Mouse (Mus musculus): ENCODE measurements around the gene Mag. TPM values are rescaled to one million over a fixed set of nuclear protein-coding genes. Genes with fewer than 3 reads are reported as not detected.

The Mag gene
- polyA plus RNA-seq (2017; shearing (Covaris generic)), result not detected

DNA sequence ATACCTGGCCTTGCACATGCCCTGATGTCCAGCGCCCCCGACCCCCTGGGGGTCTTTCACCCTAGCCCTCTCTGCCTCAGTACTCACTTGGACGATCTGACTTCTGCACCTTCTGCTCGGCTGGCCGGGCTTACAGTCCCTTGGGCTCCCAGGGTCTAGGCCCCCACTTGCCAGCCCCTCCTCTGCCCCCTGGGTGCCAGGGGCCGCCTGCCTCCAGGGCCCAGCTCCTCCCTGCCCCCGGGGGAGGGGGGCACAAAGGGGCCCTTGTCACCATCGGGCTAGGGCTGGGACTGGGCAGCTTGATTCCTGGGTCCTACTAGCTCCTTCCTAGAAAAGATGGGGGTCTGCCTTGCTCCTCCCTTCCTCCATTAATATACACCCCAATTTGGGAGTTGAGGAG lies at the start of gene Mag:
Mag (minus strand) TSS at position 142 of the 400 bp plus-strand sequence.

DNA sequence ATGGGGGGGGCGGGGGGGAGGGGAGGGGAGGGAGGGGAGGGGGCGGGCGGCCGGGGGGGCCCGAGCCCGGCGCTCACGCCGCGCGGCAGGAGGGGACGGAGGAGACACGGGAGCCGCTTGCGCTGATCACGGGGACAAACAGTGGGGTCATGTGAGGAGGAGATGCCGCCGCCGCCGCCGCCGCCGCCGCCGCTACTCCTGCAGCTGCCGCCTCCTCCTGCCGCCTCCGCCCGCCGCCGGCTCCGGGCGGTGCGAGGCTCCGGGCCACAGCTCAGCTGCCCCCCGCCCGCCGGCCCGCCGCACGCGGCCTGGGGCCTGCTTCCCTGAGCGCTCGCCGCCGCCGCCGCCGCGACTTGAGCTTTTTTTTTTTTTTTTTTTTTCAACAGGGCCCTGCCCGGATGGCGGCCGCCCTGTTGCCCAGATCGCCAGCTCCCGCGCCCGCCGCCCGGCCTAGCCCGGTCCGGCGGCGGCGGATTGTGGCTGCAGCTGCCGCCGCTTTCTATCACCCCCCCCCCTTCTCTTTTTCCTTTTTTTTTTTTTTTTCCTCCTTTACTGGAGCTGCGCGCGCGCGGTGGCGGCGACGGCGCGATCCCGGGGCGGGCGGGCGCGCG lies 42.2 kb upstream of the Mag start, which contains the start of gene Usf2:
Usf2 (minus strand) TSS at position 48 of the 611 bp plus-strand sequence.

DNA sequence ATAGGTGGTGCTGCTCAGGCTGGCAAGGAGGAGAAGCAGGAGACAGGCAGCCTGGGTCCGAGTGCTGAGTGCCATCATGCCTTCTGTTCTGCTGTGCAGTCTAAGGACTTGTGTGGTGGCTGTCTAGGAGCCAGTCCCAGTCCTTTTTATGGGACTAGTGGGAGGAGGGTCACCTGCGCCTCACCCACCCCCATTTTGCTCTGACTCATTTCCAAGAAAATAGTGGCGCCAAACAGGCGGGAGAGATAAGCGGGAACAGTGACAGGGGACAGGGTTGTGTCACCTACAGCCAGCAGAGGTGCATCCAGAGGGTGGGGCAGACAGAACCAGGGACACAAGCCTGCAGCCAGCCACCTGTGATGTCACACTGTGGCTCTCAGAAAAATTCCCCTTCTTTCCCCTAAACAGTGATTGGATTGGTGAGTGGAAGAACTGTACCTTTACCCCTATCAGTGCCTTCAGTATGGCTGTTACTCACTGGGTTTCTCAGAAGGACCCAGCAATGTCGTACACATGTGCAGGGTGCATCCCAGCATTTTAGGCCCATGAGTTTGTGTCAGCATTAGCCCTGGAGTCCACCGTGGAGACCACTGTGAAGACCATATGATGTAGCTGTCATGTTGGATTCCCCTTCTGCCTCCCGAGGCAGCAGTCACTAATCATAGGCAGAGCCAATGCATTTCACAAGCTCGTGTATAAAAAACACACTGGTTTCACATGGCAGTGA lies 29.4 kb upstream of the Mag start, which contains the start of gene Hamp:
Hamp (minus strand) TSS at position 124 of the 727 bp plus-strand sequence.

DNA sequence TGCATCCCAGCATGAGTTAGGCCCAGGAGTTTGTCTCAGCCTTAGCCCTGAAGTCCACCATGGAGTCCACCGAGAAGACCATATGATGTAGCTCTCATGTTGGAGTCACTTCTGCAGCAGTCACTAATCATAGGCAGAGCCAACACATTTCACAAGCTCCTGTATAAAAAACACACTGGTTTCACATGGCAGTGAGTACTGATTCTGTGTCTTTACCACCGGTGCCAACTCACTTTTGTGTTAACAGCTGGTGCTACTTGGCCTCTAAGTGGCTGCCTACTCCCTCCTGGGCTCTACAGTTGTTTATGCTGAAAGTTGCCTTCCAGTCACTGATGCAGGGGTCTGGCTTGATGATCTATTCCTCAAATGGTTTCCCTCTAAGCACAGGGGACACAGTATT lies 9.9 kb upstream of the Mag start, which contains the start of gene Hamp2:
Hamp2 (minus strand) TSS at position 101 of the 400 bp plus-strand sequence.

DNA sequence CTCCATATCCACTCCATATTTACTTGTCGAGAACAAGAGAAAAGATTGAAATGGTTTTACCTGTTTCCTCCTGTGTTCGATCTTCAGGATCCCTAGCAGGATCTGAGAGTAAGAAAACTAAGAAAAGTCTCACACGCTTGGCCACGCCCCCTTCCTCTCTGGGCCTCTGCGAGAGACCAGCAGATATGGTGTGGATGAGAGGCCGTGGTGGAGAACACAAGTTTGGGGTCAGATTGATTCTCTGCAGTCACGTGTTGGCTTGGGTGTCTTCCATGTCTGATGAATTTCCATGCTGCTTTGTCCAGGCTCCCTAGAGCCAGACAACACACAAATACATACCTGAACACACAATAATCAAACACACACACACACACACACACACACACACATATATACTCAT lies 34.5 kb downstream of the Mag start, which contains the start of gene Cd22:
Cd22 (minus strand) TSS at position 167 of the 400 bp plus-strand sequence.

DNA sequence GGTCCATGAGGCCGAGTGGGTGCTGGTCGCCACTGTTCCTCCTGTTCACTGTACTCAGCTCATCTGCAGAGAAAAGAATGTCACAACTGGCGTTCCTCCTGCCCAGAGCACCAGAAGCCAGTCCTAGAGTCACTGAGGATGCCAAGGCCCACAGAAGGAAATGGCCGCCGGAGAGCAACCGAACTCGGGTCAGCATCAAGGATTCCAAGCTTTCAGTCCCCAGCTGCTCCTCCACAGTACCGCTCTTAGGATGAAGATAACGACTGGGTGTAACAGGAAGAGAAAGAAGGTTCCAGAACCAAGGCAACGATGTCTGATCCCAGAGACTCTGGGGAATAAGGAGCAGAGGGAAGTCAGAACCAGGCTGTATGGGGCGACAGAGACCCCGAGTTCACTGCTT lies 53.2 kb downstream of the Mag start, which contains the start of gene Ffar1:
Ffar1 (minus strand) TSS at position 101 of the 400 bp plus-strand sequence.

DNA sequence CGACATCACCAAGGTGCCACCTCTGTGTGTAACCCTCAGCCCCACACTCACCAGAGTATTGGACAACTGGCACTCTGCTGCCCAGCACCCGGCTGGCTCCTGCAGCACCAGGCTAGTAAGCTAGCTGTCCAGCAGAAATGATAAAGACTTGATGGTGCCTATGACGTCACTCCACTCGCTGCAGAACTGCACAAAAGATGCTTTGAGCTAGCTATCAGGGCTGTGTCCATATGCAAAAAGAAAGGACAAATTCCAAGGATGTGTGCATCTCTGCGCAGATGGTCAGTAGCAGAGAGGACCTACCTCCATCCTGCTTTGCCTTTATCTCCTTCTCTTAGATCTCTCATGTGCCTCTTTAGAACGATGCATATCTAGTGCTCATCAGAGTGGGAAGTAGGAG lies 58.6 kb downstream of the Mag start, which contains the start of gene Ffar3:
Ffar3 (minus strand) TSS at position 101 of the 400 bp plus-strand sequence.

Other genes with a start within 250 kb of the Mag start
- 31.3 TPM for gene Haus5, start 249.9 kb downstream of the Mag start, polyA plus RNA-seq (2017; shearing (Covaris generic))
- gene Pmis2, start 243.3 kb downstream of the Mag start, polyA plus RNA-seq (2017; shearing (Covaris generic)), result not detected
- not detected for gene 2200002J24Rik, start 215.9 kb downstream of the Mag start, polyA plus RNA-seq (2017; shearing (Covaris generic))
- gene Atp4a, start 202.7 kb downstream of the Mag start, polyA plus RNA-seq (2017; shearing (Covaris generic)), result not detected
- 109 TPM for gene Tmem147, start 185.3 kb downstream of the Mag start, polyA plus RNA-seq (2017; shearing (Covaris generic))
- 0.32 TPM for gene Gapdhs, start 171.2 kb downstream of the Mag start, polyA plus RNA-seq (2017; shearing (Covaris generic))
- 1.5 TPM for gene Sbsn, start 163.4 kb downstream of the Mag start, polyA plus RNA-seq (2017; shearing (Covaris generic))
- not detected for gene Dmkn, start 151.1 kb downstream of the Mag start, polyA plus RNA-seq (2017; shearing (Covaris generic))
- gene Krtdap, start 127.0 kb downstream of the Mag start, polyA plus RNA-seq (2017; shearing (Covaris generic)), result not detected
- not detected for gene Ffar2, start 91.1 kb downstream of the Mag start, polyA plus RNA-seq (2017; shearing (Covaris generic))
- not detected for gene Ffar3, start 58.7 kb downstream of the Mag start, polyA plus RNA-seq (2017; shearing (Covaris generic))
- not detected for gene Ffar1, start 53.3 kb downstream of the Mag start, polyA plus RNA-seq (2017; shearing (Covaris generic))
- 16.4 TPM for gene Cd22, start 34.5 kb downstream of the Mag start, polyA plus RNA-seq (2017; shearing (Covaris generic))
- not detected for gene Hamp2, start 9.8 kb upstream of the Mag start, polyA plus RNA-seq (2017; shearing (Covaris generic))
- gene Hamp, start 29.2 kb upstream of the Mag start, polyA plus RNA-seq (2017; shearing (Covaris generic)), result not detected
- gene Usf2, start 41.9 kb upstream of the Mag start, polyA plus RNA-seq (2017; shearing (Covaris generic)), result 7.3 TPM
- 4.5 TPM for gene Lsr, start 58.6 kb upstream of the Mag start, polyA plus RNA-seq (2017; shearing (Covaris generic))
- 1.1 TPM for gene Fam187b, start 58.9 kb upstream of the Mag start, polyA plus RNA-seq (2017; shearing (Covaris generic))
- gene Fxyd5, start 127.6 kb upstream of the Mag start, polyA plus RNA-seq (2017; shearing (Covaris generic)), result 1,832 TPM
- gene Fxyd7, start 136.6 kb upstream of the Mag start, polyA plus RNA-seq (2017; shearing (Covaris generic)), result not detected
- gene Fxyd1, start 142.3 kb upstream of the Mag start, polyA plus RNA-seq (2017; shearing (Covaris generic)), result not detected
- 0.16 TPM for gene Lgi4, start 144.5 kb upstream of the Mag start, polyA plus RNA-seq (2017; shearing (Covaris generic))
- gene Fxyd3, start 161.8 kb upstream of the Mag start, polyA plus RNA-seq (2017; shearing (Covaris generic)), result not detected
- 13.7 TPM for gene Hpn, start 200.4 kb upstream of the Mag start, polyA plus RNA-seq (2017; shearing (Covaris generic))
- gene Scn1b, start 212.1 kb upstream of the Mag start, polyA plus RNA-seq (2017; shearing (Covaris generic)), result not detected
- gene Gramd1a, start 241.0 kb upstream of the Mag start, polyA plus RNA-seq (2017; shearing (Covaris generic)), result 252 TPM

Measured in activated CD4-positive, CD25-positive, alpha-beta regulatory T cell, adult 9 weeks (primary cell).